Mouse (Mus musculus) kidney, postnatal 14 days (tissue): ENCODE measurements around the gene Rps19.
"Not testable (repeated sequence)": the region's sequence is repeated elsewhere in the genome, so short reads cannot be mapped to it uniquely, and the experiment has no call there.

Experiments used
- DNase-seq: peaks from one replicate; pipeline ENCODE4 v3.0.0; 2022; ENCODE audit warnings: mixed read lengths

The Rps19 gene

DNA sequence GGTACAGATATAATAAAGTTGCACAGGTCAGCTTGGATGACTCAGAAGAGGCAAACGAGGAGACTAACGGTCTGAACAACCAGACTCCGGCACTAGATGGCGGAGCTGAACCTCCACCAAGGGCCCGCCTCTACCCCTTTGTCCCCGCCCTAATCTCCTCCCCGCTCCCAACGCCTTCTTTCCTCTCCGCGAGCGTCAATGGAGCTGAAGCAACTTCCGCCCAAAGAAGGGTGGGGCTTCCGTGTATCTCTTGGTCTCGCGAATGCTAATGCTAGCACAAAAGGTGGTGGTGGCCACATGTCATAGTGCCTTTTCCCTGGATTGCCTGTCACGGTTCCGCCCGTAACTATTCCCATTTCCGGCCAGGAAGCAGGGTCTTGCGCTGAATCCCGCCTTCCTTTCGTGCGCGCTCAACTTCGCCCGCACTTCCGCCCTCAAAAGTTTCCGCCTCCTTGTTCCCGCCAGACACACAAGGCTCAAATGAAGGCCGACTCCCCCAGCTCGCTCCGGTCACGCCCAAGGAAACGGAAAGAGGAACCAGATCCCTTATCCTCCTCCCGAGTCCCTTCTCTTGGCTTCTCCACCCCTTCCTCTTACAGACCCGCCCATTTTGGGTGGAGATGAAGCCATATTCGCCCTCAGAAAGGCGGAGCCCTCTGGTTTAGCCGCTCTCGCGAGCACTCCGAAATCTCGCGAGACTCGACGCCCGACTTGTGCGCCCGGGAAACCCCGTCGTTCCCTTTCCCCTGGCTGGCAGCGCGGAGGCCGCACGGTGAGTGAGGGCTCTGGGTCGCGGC lies at the start of gene Rps19:
Rps19 (plus strand) TSS at position 476 of the 797 bp plus-strand sequence.
- DNase-seq: peak; percentile 99

DNA sequence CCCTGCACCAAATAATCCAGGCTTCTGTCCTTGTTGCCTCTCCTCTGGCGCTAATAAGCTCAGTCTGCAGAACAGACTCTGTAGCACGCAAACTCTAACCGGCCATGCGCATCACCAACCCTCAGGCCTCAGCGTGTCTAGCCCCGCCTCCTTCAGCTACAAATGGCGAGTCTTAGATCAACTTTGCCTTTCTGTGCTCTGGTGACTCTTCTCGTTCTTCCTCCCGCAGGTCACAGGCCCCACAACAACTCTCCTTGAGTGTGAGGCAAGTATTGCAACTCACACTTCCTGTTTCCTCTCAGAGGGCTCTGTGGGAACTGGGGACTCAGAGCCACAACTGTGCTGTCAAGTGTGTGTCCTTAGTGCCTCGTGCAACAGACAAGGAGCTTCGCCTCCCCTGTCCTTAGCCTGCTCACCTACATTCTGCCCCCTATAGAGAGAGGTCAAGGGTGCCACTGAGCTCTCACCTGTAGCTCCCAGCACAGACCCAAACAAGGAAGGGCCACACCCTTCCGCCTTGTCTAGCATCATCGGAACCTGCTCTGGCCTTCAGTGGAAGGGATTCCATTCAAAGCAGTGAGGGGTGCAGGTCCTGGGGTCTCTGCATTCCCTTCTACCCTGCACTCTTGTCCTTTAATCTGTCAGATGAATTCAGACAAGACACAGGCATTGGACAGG lies 45.3 kb upstream of the Rps19 start:
- DNase-seq: not testable (repeated sequence)

- DNase-seq: no peak
Observed at GRCm38 (mm10) chr7:24839410-24839808, 44.8 kb upstream of the Rps19 start.

- no peak for DNase-seq
Observed at GRCm38 (mm10) chr7:24840331-24840730, 43.8 kb upstream of the Rps19 start.

DNA sequence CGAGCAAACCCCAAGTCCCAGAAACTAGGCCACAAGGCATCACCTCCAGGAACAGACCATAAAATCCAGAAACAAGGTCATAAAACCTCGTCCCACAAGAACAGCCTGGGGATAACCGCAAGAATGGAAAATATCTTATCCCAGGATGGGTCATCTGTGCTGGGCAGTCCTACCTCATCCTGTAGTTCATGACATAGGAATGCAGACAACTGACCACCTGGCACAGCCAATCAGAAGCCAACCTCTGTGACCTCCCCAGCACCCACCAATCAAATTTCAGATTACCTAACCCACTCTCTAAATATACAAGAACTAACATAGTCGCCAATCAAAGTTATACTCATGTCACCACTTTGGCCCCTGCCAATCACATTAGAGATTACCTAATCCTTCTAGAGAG lies 43.2 kb upstream of the Rps19 start:
- no peak for DNase-seq

DNA sequence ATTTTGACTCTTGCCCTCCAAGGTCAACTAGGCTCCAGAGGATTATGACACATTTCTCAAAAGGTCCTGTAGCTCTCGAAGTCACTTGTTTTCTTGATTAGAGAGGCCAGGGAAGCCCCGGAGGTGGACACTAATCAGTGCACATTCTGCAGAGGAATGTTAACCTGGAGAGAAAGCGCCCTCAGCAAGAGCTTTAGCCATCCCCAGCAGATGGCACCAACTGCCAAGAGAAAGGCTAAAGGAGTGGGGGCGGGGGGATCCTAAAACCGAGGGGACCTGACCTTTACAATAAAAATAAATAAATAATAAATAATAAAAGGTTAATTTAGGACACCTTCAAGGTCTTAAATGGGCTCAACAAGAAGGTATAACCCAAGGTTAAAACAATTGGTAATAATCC lies 40.0 kb upstream of the Rps19 start:
- DNase-seq: no peak

DNA sequence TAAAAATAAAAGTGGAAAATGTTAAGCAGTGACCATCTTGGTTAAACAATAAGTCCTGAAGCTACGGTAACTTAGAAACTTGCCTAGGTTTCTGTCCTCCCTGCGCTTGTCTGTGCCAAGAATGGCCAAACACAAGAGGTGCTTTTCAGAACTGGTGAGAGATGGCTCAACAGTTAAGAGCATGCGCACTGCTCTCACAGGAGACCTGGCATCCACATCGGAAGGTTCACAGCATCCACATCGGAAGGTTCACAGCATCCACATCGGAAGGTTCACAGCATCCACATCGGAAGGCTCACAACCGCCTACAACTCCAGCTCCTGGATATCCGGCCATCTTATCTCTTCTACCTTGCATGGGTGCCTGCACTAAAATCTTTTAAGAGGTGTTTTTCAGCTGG lies 39.0 kb upstream of the Rps19 start:
- DNase-seq: no peak

- DNase-seq: no peak
Observed at GRCm38 (mm10) chr7:24845713-24846112, 38.5 kb upstream of the Rps19 start.

GRCm38 (mm10) chr7:24846576-24846975 lies 37.6 kb upstream of the Rps19 start:
- not testable (repeated sequence) for DNase-seq

DNA sequence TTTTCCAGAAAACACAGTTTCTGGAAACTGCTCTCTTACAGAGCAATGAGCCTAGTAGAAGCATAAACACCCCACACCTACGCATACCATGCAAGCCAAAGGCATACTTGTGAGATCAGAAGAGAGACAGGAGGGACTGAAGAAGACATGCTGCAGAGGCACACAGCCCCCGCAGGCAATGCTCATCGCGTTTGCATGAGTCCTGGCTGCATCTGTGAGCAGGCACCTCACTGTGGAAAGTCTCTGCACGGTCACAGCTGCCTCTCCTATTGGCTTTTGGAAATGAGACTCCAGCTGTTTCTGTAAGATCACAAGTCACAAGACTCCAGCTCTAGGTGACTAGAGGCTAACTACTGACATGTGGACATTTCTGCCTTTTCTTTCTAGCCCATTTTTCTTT lies 34.0 kb upstream of the Rps19 start:
- no peak for DNase-seq

DNA sequence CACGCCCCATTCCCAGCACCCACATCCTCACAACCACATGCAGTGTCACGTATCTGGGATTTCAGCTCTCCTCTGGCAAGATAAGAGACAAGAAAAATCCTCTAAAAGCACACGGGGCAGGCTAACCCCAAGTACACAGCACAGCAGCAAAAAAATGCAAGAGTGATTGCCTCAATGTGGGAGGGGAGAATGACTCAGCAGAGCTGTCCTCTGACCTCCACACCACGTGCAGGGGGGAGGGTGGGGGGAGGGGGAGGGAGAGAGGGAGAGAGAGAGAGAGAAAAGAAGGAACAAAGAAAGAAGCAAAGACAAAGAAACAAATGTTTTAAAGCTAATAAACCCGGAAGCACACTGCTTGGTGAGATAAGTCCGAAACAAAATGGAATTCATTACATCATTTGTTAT lies 33.3 kb upstream of the Rps19 start:
- no peak for DNase-seq

DNA sequence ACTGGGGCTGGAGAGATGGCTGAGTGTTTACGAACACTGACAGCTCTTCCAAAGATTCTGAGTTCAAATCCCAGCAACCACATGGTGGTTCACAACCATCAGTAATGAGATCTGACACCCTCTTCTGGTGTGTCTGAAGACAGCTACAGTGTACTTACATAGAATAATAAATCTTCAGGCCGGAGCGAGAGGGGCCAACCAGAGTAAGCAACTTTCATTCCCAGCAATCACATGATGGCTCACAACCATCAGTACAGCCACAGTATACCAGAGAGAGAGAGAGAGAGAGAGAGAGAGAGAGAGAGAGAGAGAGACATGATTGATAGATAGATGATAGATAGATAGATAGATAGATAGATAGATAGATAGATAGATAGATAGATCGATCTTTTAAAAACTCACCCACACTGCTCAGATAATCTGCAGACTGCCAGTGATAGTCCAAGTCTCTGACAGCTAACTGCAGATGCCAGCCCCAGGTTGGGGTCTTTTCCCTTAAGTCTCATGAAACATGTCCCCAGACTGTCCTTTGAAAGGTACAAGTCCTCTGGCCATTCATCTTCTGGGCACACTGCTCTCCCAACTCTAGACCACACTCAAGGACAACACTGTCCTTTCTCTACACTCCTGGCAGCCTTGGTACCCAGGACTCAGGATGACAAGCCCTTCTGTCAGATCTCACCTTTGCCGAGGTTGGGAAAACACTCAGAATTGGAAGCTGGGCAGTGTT lies 32.4 kb upstream of the Rps19 start:
- DNase-seq: no peak

DNA sequence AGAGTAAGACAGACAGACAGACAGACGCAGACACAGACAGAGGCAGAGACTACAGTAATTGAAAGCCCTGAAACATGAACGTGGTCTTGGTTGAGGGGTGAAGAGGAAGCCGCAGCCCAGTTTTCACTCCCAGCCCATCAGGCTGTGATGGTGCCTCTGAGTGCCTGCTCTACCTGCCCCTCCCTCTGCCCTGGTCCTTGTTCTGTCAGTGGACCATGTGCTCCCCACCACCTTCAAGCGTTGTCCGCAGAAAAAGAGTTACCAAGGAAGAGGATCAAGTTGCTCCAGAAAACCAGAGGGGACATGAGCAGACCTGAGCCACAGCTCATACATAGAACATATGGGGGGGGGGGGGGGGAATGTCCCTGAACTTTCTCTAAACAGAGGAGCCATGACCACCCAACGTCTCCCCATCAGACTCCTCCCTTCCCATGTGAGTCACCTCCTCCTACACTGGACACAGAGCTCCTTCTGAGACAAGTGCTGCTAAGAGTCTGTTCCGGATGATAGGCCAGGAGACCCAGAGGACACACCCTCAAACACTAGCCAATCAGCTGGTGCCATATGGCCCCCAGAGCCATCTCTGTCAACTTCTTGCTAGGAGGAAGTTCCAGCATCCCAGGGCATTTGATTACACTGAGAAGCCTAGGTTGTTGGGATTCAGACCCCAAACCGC lies 31.5 kb upstream of the Rps19 start:
- no peak for DNase-seq

GRCm38 (mm10) chr7:24853233-24853563 lies 31.0 kb upstream of the Rps19 start:
- DNase-seq: no peak

- DNase-seq: no peak
Observed at GRCm38 (mm10) chr7:24853695-24854094, 30.5 kb upstream of the Rps19 start.

GRCm38 (mm10) chr7:24856460-24857120 lies 27.6 kb upstream of the Rps19 start:
- no peak for DNase-seq

- no peak for DNase-seq
Observed at GRCm38 (mm10) chr7:24859234-24859633, 24.9 kb upstream of the Rps19 start.

DNA sequence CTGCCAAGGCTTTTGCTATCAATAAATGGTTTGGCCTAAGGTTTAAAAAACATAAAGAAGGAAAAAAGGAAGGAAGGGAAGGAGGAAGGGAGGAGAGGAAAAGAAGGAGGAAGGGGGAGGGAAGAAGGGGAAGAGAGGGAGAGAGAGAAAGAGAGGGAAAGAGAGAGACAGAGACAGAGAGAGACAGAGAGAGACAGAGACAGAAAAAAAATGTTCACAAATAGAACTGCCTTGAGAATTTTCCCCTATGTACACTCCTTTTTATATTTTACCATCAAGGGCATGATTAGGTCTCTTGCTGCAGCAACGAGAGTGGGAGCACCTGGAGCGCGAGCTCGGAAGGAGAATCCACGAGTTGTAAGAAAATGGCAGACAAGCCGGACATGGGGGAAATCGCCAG lies 22.3 kb upstream of the Rps19 start, which contains the start of gene Gm9844:
Gm9844 (plus strand) TSS at position 301 of the 400 bp plus-strand sequence.
- DNase-seq: no peak

DNA sequence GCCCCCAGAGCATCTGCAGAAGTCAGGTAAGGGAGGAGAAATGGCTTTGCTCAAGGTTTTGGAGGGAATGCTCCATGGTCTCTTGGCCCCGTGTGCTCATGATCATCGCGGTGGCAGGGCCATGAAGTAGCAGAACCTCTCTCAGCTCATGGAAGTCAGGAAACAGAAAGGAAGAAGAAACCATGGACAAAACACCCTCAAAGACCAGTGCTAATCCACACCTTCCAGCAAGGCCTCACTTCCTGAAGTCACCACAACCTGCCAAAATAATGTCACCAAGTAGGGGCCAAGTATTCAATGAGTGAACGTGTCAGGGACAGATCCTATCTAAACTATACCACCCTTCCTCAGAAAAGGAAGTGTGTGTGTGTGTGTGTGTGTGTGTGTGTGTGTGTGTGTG lies 21.3 kb upstream of the Rps19 start:
- DNase-seq: no peak

GRCm38 (mm10) chr7:24864156-24864555 lies 20.0 kb upstream of the Rps19 start:
- no peak for DNase-seq

GRCm38 (mm10) chr7:24869080-24869479 lies 15.1 kb upstream of the Rps19 start:
- DNase-seq: no peak

DNA sequence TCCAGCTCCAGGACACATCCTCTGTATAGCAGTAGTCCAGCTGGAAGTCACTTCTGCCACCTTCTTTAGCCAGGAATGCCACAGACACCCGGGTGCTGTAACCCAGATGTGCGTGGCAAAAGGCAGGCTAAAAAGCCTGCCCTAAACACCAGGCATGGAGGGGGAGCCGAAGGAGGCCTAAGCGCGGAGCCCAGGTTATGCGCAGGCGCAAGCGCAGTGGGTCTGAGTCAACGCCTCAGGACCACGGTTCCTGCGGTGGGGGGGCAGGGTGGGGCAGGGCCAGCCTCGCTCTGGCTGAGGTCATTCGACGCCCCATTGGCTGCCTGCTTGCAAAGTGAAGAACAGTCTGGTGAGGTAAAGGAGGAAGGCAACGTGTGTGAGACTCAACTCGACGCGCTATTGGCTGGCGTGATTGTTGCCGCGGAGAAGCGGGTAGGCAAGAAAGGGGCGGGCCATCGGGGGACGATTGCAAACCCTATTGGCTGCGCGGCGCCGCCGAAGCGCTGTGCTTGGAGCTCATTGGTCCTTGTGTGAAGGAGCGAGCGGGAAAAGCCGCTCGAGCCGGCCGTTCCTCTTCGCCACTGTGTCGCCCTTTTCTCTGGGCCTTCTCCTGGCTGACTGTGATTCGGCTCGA lies 14.5 kb upstream of the Rps19 start, which contains the start of the genes Lypd4 and Dmrtc2:
Lypd4 (minus strand) TSS at position 410 of the 634 bp plus-strand sequence.
Dmrtc2 (plus strand) TSS at position 526 of the 634 bp plus-strand sequence.
- DNase-seq: no peak
